Mouse (Mus musculus) ES-Bruce4 (cell line): ENCODE results near the gene Tpp1.

Source experiments
- CTCF ChIP-seq: IDR thresholded peaks from one replicate; pipeline ENCODE4 v1.8.1; 2011; ENCODE audit warnings: low read depth, low read length
- EP300 ChIP-seq: IDR thresholded peaks from 2 replicates; pipeline ENCODE4 v1.6.1; 2011; ENCODE audit warnings: low read depth, low read length; ENCODE audit not compliant: insufficient read depth
- POLR2A ChIP-seq: IDR thresholded peaks from one replicate; pipeline ENCODE4 v1.8.1; 2011; ENCODE audit warnings: low read length; ENCODE audit not compliant: insufficient read depth

- TF ChIP-seq CTCF (no peak), POLR2A (no peak), EP300 (no peak)
Observed at GRCm38 (mm10) chr7:105738948-105739347, 13.1 kb downstream of the Tpp1 start.
